Mouse (Mus musculus): ENCODE measurements around the gene Mlycd. TPM values are rescaled to one million over a fixed set of nuclear protein-coding genes. Genes with fewer than 3 reads are reported as not detected.
A peak's percentile ranks its signal among the peaks of the same experiment; 100 is the strongest.

The Mlycd gene
- polyA plus RNA-seq, 1 experiment: 48.2 TPM

GRCm38 (mm10) chr8:119438876-119439275 is 44.2 kb downstream of the Mlycd start:
- H3K27me3 ChIP-seq (replicated peaks; ENCODE audit: control insufficient read depth, insufficient read depth, low read length): no peaks in the 10 kb centered on the region
- peaks cover 1% of the 10 kb centered on the region for H3K36me3 ChIP-seq (ENCODE audit: control insufficient read depth, insufficient read depth, low read length)
- 59% methylated on average over 6 of the region's 6 CpGs for WGBS
- H3K4me3 ChIP-seq (ENCODE audit: insufficient read depth, low read depth, low read length): peak overlapping the region; percentile 38
- peaks cover 16% of the 10 kb centered on the region for H3K4me1 ChIP-seq (ENCODE audit: control insufficient read depth, insufficient read depth, low read length)
- H3K27ac ChIP-seq (ENCODE audit: insufficient read depth, low read depth, low read length): peak overlapping the region; percentile 15; the same call in 1 of the 2 replicates
- TF ChIP-seq CTCF (conservative IDR thresholded peaks at IDR 0.05; ENCODE audit: insufficient read depth, insufficient read length, low read depth, low read length): no peak
- no peak for TF ChIP-seq POLR2A (IDR thresholded peaks at IDR 0.05; ENCODE audit: low read depth, low read length)
- peak; percentile 83 for DNase-seq

GRCm38 (mm10) chr8:119439424-119439823 is 44.7 kb downstream of the Mlycd start:
- peaks cover 16% of the 10 kb centered on the region for H3K4me1 ChIP-seq (ENCODE audit: control insufficient read depth, insufficient read depth, low read length)
- 0 out of 2 replicates have a peak overlapping the region, but pooled peaks have one; percentile 19 for H3K27ac ChIP-seq (ENCODE audit: insufficient read depth, low read depth, low read length)
- no peak for DNase-seq
- peak overlapping the region; percentile 38 for H3K4me3 ChIP-seq (ENCODE audit: insufficient read depth, low read depth, low read length)
- no peak for TF ChIP-seq POLR2A (IDR thresholded peaks at IDR 0.05; ENCODE audit: low read depth, low read length)
- no peak for TF ChIP-seq CTCF (conservative IDR thresholded peaks at IDR 0.05; ENCODE audit: insufficient read depth, insufficient read length, low read depth, low read length)
- peaks cover 1% of the 10 kb centered on the region for H3K36me3 ChIP-seq (ENCODE audit: control insufficient read depth, insufficient read depth, low read length)
- no peaks in the 10 kb centered on the region for H3K27me3 ChIP-seq (replicated peaks; ENCODE audit: control insufficient read depth, insufficient read depth, low read length)
- 74% methylated on average over 2 of the region's 2 CpGs for WGBS

- Histone ChIP-seq H3K36me3 (ENCODE audit: control insufficient read depth, insufficient read depth, low read length) (peaks cover 1% of the 10 kb centered on the region), H3K27ac (ENCODE audit: insufficient read depth, low read depth, low read length) (peak overlapping the region; percentile 42), H3K4me3 (ENCODE audit: insufficient read depth, low read depth, low read length) (peak overlapping the region; percentile 25), H3K4me1 (ENCODE audit: control insufficient read depth, insufficient read depth, low read length) (peaks cover 16% of the 10 kb centered on the region), H3K27me3 (replicated peaks; ENCODE audit: control insufficient read depth, insufficient read depth, low read length) (no peaks in the 10 kb centered on the region)
- WGBS: 52% methylated on average over 7 of the region's 7 CpGs
- TF ChIP-seq CTCF (conservative IDR thresholded peaks at IDR 0.05; ENCODE audit: insufficient read depth, insufficient read length, low read depth, low read length): no peak
- no peak for DNase-seq
Observed at GRCm38 (mm10) chr8:119439893-119440249, 45.2 kb downstream of the Mlycd start.

- peak; percentile 96 for DNase-seq
Observed at GRCm38 (mm10) chr8:119440250-119440951, 45.7 kb downstream of the Mlycd start.

GRCm38 (mm10) chr8:119440952-119441270 is 46.2 kb downstream of the Mlycd start:
- Histone ChIP-seq H3K4me3 (ENCODE audit: insufficient read depth, low read depth, low read length) (no peak overlapping the region), H3K4me1 (ENCODE audit: control insufficient read depth, insufficient read depth, low read length) (peaks cover 16% of the 10 kb centered on the region), H3K36me3 (ENCODE audit: control insufficient read depth, insufficient read depth, low read length) (peaks cover 1% of the 10 kb centered on the region), H3K27me3 (replicated peaks; ENCODE audit: control insufficient read depth, insufficient read depth, low read length) (no peaks in the 10 kb centered on the region), H3K27ac (ENCODE audit: insufficient read depth, low read depth, low read length) (peak overlapping the region; percentile 83)
- TF ChIP-seq POLR2A (IDR thresholded peaks at IDR 0.05; ENCODE audit: low read depth, low read length) (no peak), CTCF (conservative IDR thresholded peaks at IDR 0.05; ENCODE audit: insufficient read depth, insufficient read length, low read depth, low read length) (no peak)
- WGBS: 30% methylated on average over 1 of the region's 1 CpGs
- no peak for DNase-seq

More at GRCm38 (mm10) chr8:119440250-119440951, 45.7 kb downstream of the Mlycd start:
- Histone ChIP-seq H3K36me3 (ENCODE audit: control insufficient read depth, insufficient read depth, low read length) (peaks cover 1% of the 10 kb centered on the region), H3K27ac (ENCODE audit: insufficient read depth, low read depth, low read length) (peak overlapping the region; percentile 83), H3K4me3 (ENCODE audit: insufficient read depth, low read depth, low read length) (peak overlapping the region; percentile 25), H3K4me1 (ENCODE audit: control insufficient read depth, insufficient read depth, low read length) (peaks cover 16% of the 10 kb centered on the region), H3K27me3 (replicated peaks; ENCODE audit: control insufficient read depth, insufficient read depth, low read length) (no peaks in the 10 kb centered on the region)
- TF ChIP-seq POLR2A (IDR thresholded peaks at IDR 0.05; ENCODE audit: low read depth, low read length) (no peak), CTCF (conservative IDR thresholded peaks at IDR 0.05; ENCODE audit: insufficient read depth, insufficient read length, low read depth, low read length) (peak; percentile 77)
- WGBS: 16% methylated on average over 16 of the region's 16 CpGs

- WGBS: 60% methylated on average over 5 of the region's 5 CpGs
- Histone ChIP-seq H3K36me3 (ENCODE audit: control insufficient read depth, insufficient read depth, low read length) (peaks cover 1% of the 10 kb centered on the region), H3K4me3 (ENCODE audit: insufficient read depth, low read depth, low read length) (no peak overlapping the region), H3K27me3 (replicated peaks; ENCODE audit: control insufficient read depth, insufficient read depth, low read length) (no peaks in the 10 kb centered on the region), H3K4me1 (ENCODE audit: control insufficient read depth, insufficient read depth, low read length) (peaks cover 11% of the 10 kb centered on the region), H3K27ac (ENCODE audit: insufficient read depth, low read depth, low read length) (no peak overlapping the region)
- no peak for TF ChIP-seq CTCF (conservative IDR thresholded peaks at IDR 0.05; ENCODE audit: insufficient read depth, insufficient read length, low read depth, low read length)
- no peak for TF ChIP-seq POLR2A (IDR thresholded peaks at IDR 0.05; ENCODE audit: low read depth, low read length)
- DNase-seq: no peak
Observed at GRCm38 (mm10) chr8:119442013-119442412, 47.3 kb downstream of the Mlycd start.

- Histone ChIP-seq H3K27me3 (replicated peaks; ENCODE audit: control insufficient read depth, insufficient read depth, low read length) (no peaks in the 10 kb centered on the region), H3K4me1 (ENCODE audit: control insufficient read depth, insufficient read depth, low read length) (peaks cover 11% of the 10 kb centered on the region), H3K4me3 (ENCODE audit: insufficient read depth, low read depth, low read length) (no peak overlapping the region), H3K27ac (ENCODE audit: insufficient read depth, low read depth, low read length) (no peak overlapping the region), H3K36me3 (ENCODE audit: control insufficient read depth, insufficient read depth, low read length) (peaks cover 1% of the 10 kb centered on the region)
- no peak for DNase-seq
- WGBS: 97% methylated on average over 8 of the region's 8 CpGs
- TF ChIP-seq CTCF (conservative IDR thresholded peaks at IDR 0.05; ENCODE audit: insufficient read depth, insufficient read length, low read depth, low read length) (no peak), POLR2A (IDR thresholded peaks at IDR 0.05; ENCODE audit: low read depth, low read length) (no peak)
Observed at GRCm38 (mm10) chr8:119442970-119443369, 48.3 kb downstream of the Mlycd start.

Data from kidney, adult 2 months (tissue).